Mouse (Mus musculus) midbrain, embryonic 16.5 days (tissue): Measurements from ENCODE around the gene Bola3. TPM values are rescaled to one million over a fixed set of nuclear protein-coding genes. Genes with fewer than 3 reads are reported as not detected.

Experiments used
- ATAC-seq: fragments of 200-750 bp; cut with Nextera tagmentation; 2 replicates; pipeline ENCODE4 v1.8.0; 2017; ENCODE audit warnings: moderate TSS enrichment
- H3K27ac ChIP-seq: fragments of 300-500 bp; sonication (generic); 2 replicates; pipeline ENCODE4 v1.5.1; 2014; ENCODE audit warnings: mild to moderate bottlenecking, low read length, mixed read lengths
- H3K27me3 ChIP-seq: fragments of 300-500 bp; sonication (generic); 2 replicates; pipeline ENCODE4 v1.6.1; 2014; ENCODE audit warnings: low read depth, low read length, mixed read lengths; ENCODE audit not compliant: control insufficient read depth, insufficient read depth
- H3K36me3 ChIP-seq: fragments of 300-500 bp; sonication (generic); 2 replicates; pipeline ENCODE4 v1.6.1; 2014; ENCODE audit warnings: mild to moderate bottlenecking, low read length, moderate library complexity, mixed read lengths; ENCODE audit not compliant: control insufficient read depth, insufficient read depth
- H3K4me1 ChIP-seq: fragments of 300-500 bp; sonication (generic); 2 replicates; pipeline ENCODE4 v1.6.1; 2014; ENCODE audit warnings: mild to moderate bottlenecking, low read length, mixed read lengths; ENCODE audit not compliant: control insufficient read depth, insufficient read depth
- H3K4me2 ChIP-seq: fragments of 300-500 bp; sonication (generic); 2 replicates; pipeline ENCODE4 v1.6.1; 2014; ENCODE audit warnings: mild to moderate bottlenecking, low read length, mixed read lengths
- H3K4me3 ChIP-seq: fragments of 300-500 bp; sonication (generic); 2 replicates; pipeline ENCODE4 v1.5.1; 2014; ENCODE audit warnings: low read depth, mild to moderate bottlenecking, low read length, moderate library complexity, mixed read lengths
- H3K9ac ChIP-seq: fragments of 300-500 bp; sonication (generic); 2 replicates; pipeline ENCODE4 v1.6.1; 2014; ENCODE audit warnings: low read depth, low read length, mixed read lengths
- H3K9me3 ChIP-seq: fragments of 300-500 bp; sonication (generic); replicated peaks from 2 replicates; pipeline ENCODE4 v1.6.1; 2014; ENCODE audit warnings: mild to moderate bottlenecking, low read length, mixed read lengths; ENCODE audit not compliant: control insufficient read depth, poor library complexity, severe bottlenecking
- WGBS: fragments of 180-500 bp; shearing (Covaris S2); extraction: QIAGEN DNeasy Blood & Tissue Kit; methylation state at CpG from one replicate; pipeline ENCODE4 v1.1.7; 2014; 5-methylcytosine and 5-hydroxymethylcytosine counted together
- microRNA-seq: library from miRNA; unstranded; fragments of <30 nt; microRNA quantifications from one replicate; pipeline ENCODE4, GENCODE M21; 2017
- polyA plus RNA-seq: library from polyadenylated mRNA; unstranded; fragments of >200 nt; fragmentation: Nextera tagmentation; extraction: Ambion mirVana; gene quantifications from 2 replicates; pipeline ENCODE4 v1.2.1, GENCODE M21; 2015

The Bola3 gene
- polyA plus RNA-seq, 1 experiment from 2014 or later, result 50.0 TPM

GRCm38 (mm10) chr6:83399790-83400189 is 50.8 kb downstream of the Bola3 start:
- 89% methylated on average over 3 of the region's 3 CpGs for WGBS
- Histone ChIP-seq H3K4me3 (no peak overlapping the region), H3K4me1 (peaks cover 14% of the 10 kb centered on the region), H3K27me3 (no peaks in the 10 kb centered on the region), H3K36me3 (peaks cover 38% of the 10 kb centered on the region), H3K9ac (no peak overlapping the region), H3K27ac (no peak overlapping the region), H3K9me3 (no peaks in the 10 kb centered on the region), H3K4me2 (no peak overlapping the region)
- ATAC-seq, result no peak

GRCm38 (mm10) chr6:83403481-83403880 is 54.5 kb downstream of the Bola3 start:
- WGBS, result 93% methylated on average over 8 of the region's 8 CpGs
- Histone ChIP-seq H3K36me3 (peaks cover 30% of the 10 kb centered on the region), H3K4me3 (no peak overlapping the region), H3K4me1 (peaks cover 14% of the 10 kb centered on the region), H3K9me3 (no peaks in the 10 kb centered on the region), H3K27me3 (no peaks in the 10 kb centered on the region), H3K27ac (no peak overlapping the region), H3K4me2 (no peak overlapping the region), H3K9ac (no peak overlapping the region)
- no peak for ATAC-seq

GRCm38 (mm10) chr6:83404571-83404970 is 55.6 kb downstream of the Bola3 start:
- H3K27me3 ChIP-seq, result no peaks in the 10 kb centered on the region
- H3K4me1 ChIP-seq, result peaks cover 10% of the 10 kb centered on the region
- no peak overlapping the region for H3K4me3 ChIP-seq
- no peak overlapping the region for H3K9ac ChIP-seq
- no peak for ATAC-seq
- H3K27ac ChIP-seq, result no peak overlapping the region
- H3K4me2 ChIP-seq, result no peak overlapping the region
- peaks cover 30% of the 10 kb centered on the region for H3K36me3 ChIP-seq
- 96% methylated on average over 13 of the region's 13 CpGs for WGBS
- H3K9me3 ChIP-seq, result no peaks in the 10 kb centered on the region

- Histone ChIP-seq H3K36me3 (peaks cover 30% of the 10 kb centered on the region), H3K27ac (no peak overlapping the region), H3K9me3 (no peaks in the 10 kb centered on the region), H3K27me3 (no peaks in the 10 kb centered on the region), H3K4me2 (no peak overlapping the region), H3K4me3 (no peak overlapping the region), H3K9ac (no peak overlapping the region), H3K4me1 (peaks cover 10% of the 10 kb centered on the region)
- WGBS, result 91% methylated on average over 7 of the region's 7 CpGs
- no peak for ATAC-seq
These were observed 56.6 kb downstream of the Bola3 start for GRCm38 (mm10) chr6:83405511-83406064.

GRCm38 (mm10) chr6:83408510-83408909 is 59.6 kb downstream of the Bola3 start:
- WGBS, result 91% methylated on average over 9 of the region's 9 CpGs
- Histone ChIP-seq H3K4me2 (no peak overlapping the region), H3K9me3 (no peaks in the 10 kb centered on the region), H3K9ac (no peak overlapping the region), H3K27me3 (no peaks in the 10 kb centered on the region), H3K36me3 (peaks cover 11% of the 10 kb centered on the region), H3K27ac (no peak overlapping the region), H3K4me1 (peaks cover 28% of the 10 kb centered on the region), H3K4me3 (no peak overlapping the region)
- ATAC-seq, result no peak

Small RNA genes lying within 50 kb of the gene (microRNA-seq; reads per million reads assigned to microRNA genes)
- not detected for gene Mir6374

Other genes starting within 250 kb of the Bola3 start
- gene Ccdc142, start 247.5 kb upstream of the Bola3 start, polyA plus RNA-seq, result 5.2 and 5.9 TPM in 2 replicates
- 5.3 and 5.9 TPM in 2 replicates for gene Gm42688, start 247.5 kb upstream of the Bola3 start, polyA plus RNA-seq
- gene Mrpl53, start 240.1 kb upstream of the Bola3 start, polyA plus RNA-seq, result 113 and 115 TPM in 2 replicates
- 20.9 and 21.6 TPM in 2 replicates for gene Mogs, start 233.7 kb upstream of the Bola3 start, polyA plus RNA-seq
- gene Wbp1, start 227.6 kb upstream of the Bola3 start, polyA plus RNA-seq, result 148 and 163 TPM in 2 replicates
- 13.3 and 14.5 TPM in 2 replicates for gene Ino80b, start 223.7 kb upstream of the Bola3 start, polyA plus RNA-seq
- 10.7 TPM in 2 replicates for gene Rtkn, start 213.7 kb upstream of the Bola3 start, polyA plus RNA-seq
- gene Wdr54, start 192.8 kb upstream of the Bola3 start, polyA plus RNA-seq, result 20.1 and 22.9 TPM in 2 replicates
- 11.4 and 16.3 TPM in 2 replicates for gene 1700003E16Rik, start 192.7 kb upstream of the Bola3 start, polyA plus RNA-seq
- 161 and 164 TPM in 2 replicates for gene Dctn1, start 183.2 kb upstream of the Bola3 start, polyA plus RNA-seq
- 0.40 and 0.49 TPM in 2 replicates for gene Slc4a5, start 129.3 kb upstream of the Bola3 start, polyA plus RNA-seq
- 34.7 and 37.1 TPM in 2 replicates for gene Mthfd2, start 23.2 kb upstream of the Bola3 start, polyA plus RNA-seq
- gene Mob1a, start 23.1 kb upstream of the Bola3 start, polyA plus RNA-seq, result 19.2 and 20.8 TPM in 2 replicates
- gene Tet3, start 109.9 kb downstream of the Bola3 start, polyA plus RNA-seq, result 51.9 and 53.2 TPM in 2 replicates
- gene Dguok, start 157.8 kb downstream of the Bola3 start, polyA plus RNA-seq, result 64.8 and 72.5 TPM in 2 replicates
- 1.7 and 2.0 TPM in 2 replicates for gene Actg2, start 187.1 kb downstream of the Bola3 start, polyA plus RNA-seq
- gene Stambp, start 223.6 kb downstream of the Bola3 start, polyA plus RNA-seq, result 71.5 and 76.9 TPM in 2 replicates